Mouse (Mus musculus) CH12.LX (cell line): ENCODE results near the gene Diexf. TPM values are rescaled to one million over a fixed set of nuclear protein-coding genes. Genes with fewer than 3 reads are reported as not detected.

Experiments used
- DNase-seq: peaks from one replicate; pipeline ENCODE4 v3.0.0-alpha.2; 2013; ENCODE audit errors: extremely low read depth
- H3K27ac ChIP-seq: 2 replicates; pipeline ENCODE4 v1.5.1; 2012; ENCODE audit warnings: low read depth, mild to moderate bottlenecking, control low read depth, moderate library complexity; ENCODE audit not compliant: insufficient read depth
- H3K27me3 ChIP-seq: replicated peaks from 2 replicates; pipeline ENCODE3; 2012; ENCODE audit warnings: inconsistent platforms
- H3K36me3 ChIP-seq, 2 experiments: replicated peaks in 1 of 2; 2 replicates each; pipeline versions ENCODE3 to v1.6.1; 2012; ENCODE audit warnings: inconsistent platforms in 1 of 2, low read length in 1 of 2, mild to moderate bottlenecking in 1 of 2, mixed read lengths in 1 of 2, moderate library complexity in 1 of 2; ENCODE audit not compliant: control insufficient read depth in 1 of 2, insufficient read depth in 1 of 2
- H3K4me1 ChIP-seq, 2 experiments: 2 replicates each; pipeline ENCODE4 v1.6.1; 2012; ENCODE audit warnings: inconsistent platforms in 1 of 2, moderate library complexity in 1 of 2; ENCODE audit not compliant: insufficient read depth in 2 of 2, control insufficient read depth in 1 of 2
- H3K4me2 ChIP-seq: 2 replicates; pipeline ENCODE4 v1.6.1; 2012; ENCODE audit warnings: low read depth, mild to moderate bottlenecking, control low read depth; ENCODE audit not compliant: poor library complexity, insufficient read depth, severe bottlenecking
- H3K4me3 ChIP-seq, 3 experiments: fragments of 150-350 bp in 1 of 3; sonication (generic) in 1 of 3; replicated peaks in 1 of 3; 2 replicates each; pipeline versions ENCODE3 to v1.5.1; 2011 to 2012; ENCODE audit warnings: low read depth in 2 of 3, low read length in 2 of 3, mild to moderate bottlenecking in 2 of 3, moderate library complexity in 2 of 3, control low read depth in 1 of 3, improper control_type of control experiment in 1 of 3, inconsistent platforms in 1 of 3, mixed read lengths in 1 of 3; ENCODE audit not compliant: poor library complexity in 1 of 3
- H3K79me2 ChIP-seq: replicated peaks from 2 replicates; pipeline ENCODE4 v1.6.1; 2012; ENCODE audit warnings: mild to moderate bottlenecking, moderate library complexity; ENCODE audit not compliant: control insufficient read depth, poor library complexity, insufficient read depth, severe bottlenecking; ENCODE audit errors: extremely low read depth
- H3K9ac ChIP-seq: 2 replicates; pipeline ENCODE4 v1.6.1; 2012; ENCODE audit warnings: low read depth, mild to moderate bottlenecking, control low read depth, moderate library complexity; ENCODE audit not compliant: insufficient read depth
- H3K9me3 ChIP-seq: replicated peaks from 2 replicates; pipeline ENCODE3; 2012; ENCODE audit warnings: low read length, inconsistent platforms, mixed read lengths
- BHLHE40 ChIP-seq: IDR thresholded peaks from 2 replicates; pipeline ENCODE4 v1.6.1; 2011; ENCODE audit warnings: mild to moderate bottlenecking, low read depth, low read length, improper control_type of control experiment
- CHD1 ChIP-seq: IDR thresholded peaks from 2 replicates; pipeline ENCODE4 v1.6.1; 2012; ENCODE audit warnings: low read depth, low read length, improper control_type of control experiment, inconsistent platforms
- CHD2 ChIP-seq: IDR thresholded peaks from 2 replicates; pipeline ENCODE4 v1.6.1; 2011; ENCODE audit warnings: low read length, improper control_type of control experiment
- CTCF ChIP-seq, 2 experiments: IDR thresholded peaks in 1 of 2; conservative IDR thresholded peaks in 1 of 2; 2 replicates each; pipeline ENCODE4 v1.5.1; 2011 to 2012; ENCODE audit warnings: low read depth in 2 of 2, low read length in 2 of 2, improper control_type of control experiment in 1 of 2, inconsistent platforms in 1 of 2, mild to moderate bottlenecking in 1 of 2, moderate library complexity in 1 of 2
- E2F4 ChIP-seq: IDR thresholded peaks from 2 replicates; pipeline ENCODE4 v1.6.1; 2011; ENCODE audit warnings: low read depth, low read length, improper control_type of control experiment; ENCODE audit not compliant: insufficient replicate concordance
- ELF1 ChIP-seq: IDR thresholded peaks from 2 replicates; pipeline ENCODE4 v1.6.1; 2014; ENCODE audit warnings: low read depth, mild to moderate bottlenecking, inconsistent platforms, low read length, improper control_type of control experiment
- EP300 ChIP-seq: IDR thresholded peaks from 2 replicates; pipeline ENCODE4 v1.6.1; 2011; ENCODE audit warnings: low read length, improper control_type of control experiment
- ETS1 ChIP-seq: conservative IDR thresholded peaks from 2 replicates; pipeline ENCODE4 v1.6.1; 2012; ENCODE audit warnings: low read depth, mild to moderate bottlenecking, inconsistent platforms, low read length, improper control_type of control experiment, moderate library complexity
- GABPA ChIP-seq: IDR thresholded peaks from 2 replicates; pipeline ENCODE4 v1.6.1; 2012; ENCODE audit warnings: low read depth, low read length, improper control_type of control experiment, inconsistent platforms; ENCODE audit not compliant: insufficient replicate concordance
- HCFC1 ChIP-seq: IDR thresholded peaks from 2 replicates; pipeline ENCODE4 v1.6.1; 2012; ENCODE audit warnings: low read depth, mild to moderate bottlenecking, inconsistent platforms, low read length, improper control_type of control experiment
- IRF4 ChIP-seq: IDR thresholded peaks from 2 replicates; pipeline ENCODE4 v1.6.1; 2014; ENCODE audit warnings: low read depth, mild to moderate bottlenecking, inconsistent platforms, low read length, improper control_type of control experiment
- JUN ChIP-seq: IDR thresholded peaks from 2 replicates; pipeline ENCODE4 v1.6.1; 2011; ENCODE audit warnings: low read depth, mild to moderate bottlenecking, low read length, improper control_type of control experiment, moderate library complexity; ENCODE audit not compliant: insufficient read depth
- JUND ChIP-seq: conservative IDR thresholded peaks from 2 replicates; pipeline ENCODE4 v1.6.1; 2011; ENCODE audit warnings: low read depth, low read length, improper control_type of control experiment
- KAT2A ChIP-seq: IDR thresholded peaks from 2 replicates; pipeline ENCODE4 v1.6.1; 2012; ENCODE audit warnings: low read length, improper control_type of control experiment, inconsistent platforms; ENCODE audit not compliant: insufficient replicate concordance
- MAFK ChIP-seq: IDR thresholded peaks from 2 replicates; pipeline ENCODE4 v1.6.1; 2011; ENCODE audit warnings: low read length, improper control_type of control experiment; ENCODE audit not compliant: insufficient replicate concordance
- MAX ChIP-seq: IDR thresholded peaks from 2 replicates; pipeline ENCODE4 v1.6.1; 2011; ENCODE audit warnings: low read length, improper control_type of control experiment
- MAZ ChIP-seq: IDR thresholded peaks from 2 replicates; pipeline ENCODE4 v1.6.1; 2012; ENCODE audit warnings: low read depth, mild to moderate bottlenecking, inconsistent platforms, low read length, improper control_type of control experiment, moderate library complexity
- MEF2A ChIP-seq: IDR thresholded peaks from 2 replicates; pipeline ENCODE4 v1.6.1; 2014; ENCODE audit warnings: low read depth, mild to moderate bottlenecking, inconsistent platforms, low read length, improper control_type of control experiment, borderline replicate concordance
- MXI1 ChIP-seq: IDR thresholded peaks from 2 replicates; pipeline ENCODE4 v1.6.1; 2011; ENCODE audit warnings: mild to moderate bottlenecking, low read depth, low read length, improper control_type of control experiment
- MYC ChIP-seq: IDR thresholded peaks from 2 replicates; pipeline ENCODE4 v1.6.1; 2011; ENCODE audit warnings: low read depth, mild to moderate bottlenecking, improper control_type of control experiment, low read length
- NELFE ChIP-seq: IDR thresholded peaks from 2 replicates; pipeline ENCODE4 v1.6.1; 2011; ENCODE audit warnings: low read depth, low read length, improper control_type of control experiment
- NRF1 ChIP-seq: IDR thresholded peaks from 2 replicates; pipeline ENCODE4 v1.6.1; 2014; ENCODE audit warnings: low read depth, mild to moderate bottlenecking, inconsistent platforms, low read length, improper control_type of control experiment, moderate library complexity
- PAX5 ChIP-seq: IDR thresholded peaks from 2 replicates; pipeline ENCODE4 v1.6.1; 2012; ENCODE audit warnings: low read length, inconsistent platforms, mixed read lengths
- POLR2A ChIP-seq: IDR thresholded peaks from 2 replicates; pipeline ENCODE4 v1.6.1; 2011; ENCODE audit warnings: low read depth, mild to moderate bottlenecking, improper control_type of control experiment, low read length
- POLR2AphosphoS2 ChIP-seq: IDR thresholded peaks from 2 replicates; pipeline ENCODE4 v1.6.1; 2011; ENCODE audit warnings: low read depth, low read length, improper control_type of control experiment
- RAD21 ChIP-seq: IDR thresholded peaks from 2 replicates; pipeline ENCODE4 v1.6.1; 2011; ENCODE audit warnings: low read depth, mild to moderate bottlenecking, low read length, improper control_type of control experiment, moderate library complexity
- RCOR1 ChIP-seq: conservative IDR thresholded peaks from 2 replicates; pipeline ENCODE4 v1.6.1; 2012; ENCODE audit warnings: low read depth, mild to moderate bottlenecking, inconsistent platforms, low read length, improper control_type of control experiment
- SIN3A ChIP-seq: IDR thresholded peaks from 2 replicates; pipeline ENCODE4 v1.6.1; 2012; ENCODE audit warnings: low read length, improper control_type of control experiment, inconsistent platforms
- SMC3 ChIP-seq: IDR thresholded peaks from 2 replicates; pipeline ENCODE4 v1.6.1; 2011; ENCODE audit warnings: low read depth, low read length, improper control_type of control experiment
- TBP ChIP-seq: conservative IDR thresholded peaks from 2 replicates; pipeline ENCODE4 v1.6.1; 2011; ENCODE audit warnings: low read depth, low read length, improper control_type of control experiment
- TCF12 ChIP-seq: IDR thresholded peaks from 2 replicates; pipeline ENCODE4 v1.6.1; 2014; ENCODE audit warnings: low read depth, mild to moderate bottlenecking, inconsistent platforms, low read length, improper control_type of control experiment
- UBTF ChIP-seq: IDR thresholded peaks from 2 replicates; pipeline ENCODE4 v1.6.1; 2012; ENCODE audit warnings: low read depth, mild to moderate bottlenecking, inconsistent platforms, low read length, improper control_type of control experiment, moderate library complexity
- USF1 ChIP-seq: IDR thresholded peaks from 2 replicates; pipeline ENCODE4 v1.6.1; 2014; ENCODE audit warnings: low read depth, mild to moderate bottlenecking, inconsistent platforms, low read length, improper control_type of control experiment
- USF2 ChIP-seq: conservative IDR thresholded peaks from 2 replicates; pipeline ENCODE4 v1.6.1; 2011; ENCODE audit warnings: low read depth, low read length, improper control_type of control experiment
- ZC3H11A ChIP-seq: IDR thresholded peaks from 2 replicates; pipeline ENCODE4 v1.6.1; 2012; ENCODE audit warnings: low read depth, mild to moderate bottlenecking, inconsistent platforms, low read length, improper control_type of control experiment
- ZKSCAN1 ChIP-seq: IDR thresholded peaks from 2 replicates; pipeline ENCODE4 v1.6.1; 2012; ENCODE audit warnings: low read depth, inconsistent platforms, low read length, improper control_type of control experiment, borderline replicate concordance
- ZMIZ1 ChIP-seq: IDR thresholded peaks from 2 replicates; pipeline ENCODE4 v1.6.1; 2012; ENCODE audit warnings: low read depth, mild to moderate bottlenecking, inconsistent platforms, low read length, improper control_type of control experiment
- ZNF384 ChIP-seq: IDR thresholded peaks from 2 replicates; pipeline ENCODE4 v1.6.1; 2012; ENCODE audit warnings: low read depth, low read length, improper control_type of control experiment, inconsistent platforms
- dilution Hi-C: fragments of 300-500 bp; cut with MboI; formaldehyde crosslinking; loops from 2 replicates; pipeline ENCODE4 v1.14.3; 2020; ENCODE audit warnings: low sequenced_read_pairs; ENCODE audit not compliant: extremely low pct_unique_long_range_greater_than_20kb, extremely low pct_ligation_motif_present
- in situ Hi-C: fragments of 300-500 bp; cut with MboI; formaldehyde crosslinking; loops from 3 replicates; pipeline ENCODE4 v1.14.3; 2019; ENCODE audit warnings: low sequenced_read_pairs, low pct_ligation_motif_present, low pct_unique_long_range_greater_than_20kb, mixed read lengths
- polyA plus RNA-seq: library from polyadenylated mRNA; unstranded; fragments of >175 nt; gene quantifications from 2 replicates; pipeline ENCODE4 v1.2.1, GENCODE M21; 2012; ENCODE audit warnings: low read depth; ENCODE audit not compliant: insufficient read length
- total RNA-seq, 2 experiments: library from RNA; depleted of rRNA; stranded (reverse); fragments of 300-350 nt in 1 of 2; fragments of >200 nt in 1 of 2; gene quantifications; 2 replicates each; pipeline ENCODE4 v1.2.3; 2012 to 2014

Gene Diexf
- total and polyA plus RNA-seq, 3 experiments, result 11.4 to 39.7 (median 17.8) TPM

- no peaks in the 10 kb centered on the region for H3K27me3 ChIP-seq
- TF ChIP-seq BHLHE40 (peak; percentile 71), SIN3A (0 out of 2 replicates have a peak, but pooled peaks have one; percentile 15), KAT2A (no peak), USF2 (no peak), MXI1 (no peak), RCOR1 (peak; percentile 60; the same call in 1 of the 2 replicates), IRF4 (peak; percentile 98), MEF2A (peak; percentile 85; the same call in 1 of the 2 replicates), TBP (no peak), RAD21 (no peak), USF1 (no peak), MYC (no peak), SMC3 (no peak), ZC3H11A (no peak), POLR2A (no peak; the same call in 1 of the 2 replicates), POLR2AphosphoS2 (no peak), JUND (no peak), PAX5 (no peak), ETS1 (no peak; the same call in 1 of the 2 replicates), NELFE (no peak), HCFC1 (peak; percentile 35; the same call in 1 of the 2 replicates), CHD2 (peak; percentile 60), CHD1 (peak; percentile 99), GABPA (no peak), MAX (no peak), EP300 (peak; percentile 87), TCF12 (peak; percentile 94), UBTF (no peak), ZNF384 (no peak), NRF1 (peak; percentile 11; the same call in 1 of the 2 replicates), MAZ (no peak), ZMIZ1 (no peak), JUN (peak; percentile 81), ZKSCAN1 (no peak), CTCF (conservative IDR thresholded peaks at IDR 0.05 in 1 of 2, IDR thresholded peaks at IDR 0.05 in 1 of 2; ENCODE audit: low read depth in 2 of 2, low read length in 2 of 2) (no peak), E2F4 (0 out of 2 replicates have a peak, but pooled peaks have one; percentile 37), ELF1 (peak; percentile 44; the same call in 1 of the 2 replicates), MAFK (no peak)
- peak overlapping the region; percentile 10 for H3K4me2 ChIP-seq
- peak overlapping the region; percentile 10; the same call in 1 of the 2 replicates for H3K9ac ChIP-seq
- H3K36me3 ChIP-seq, result no peaks in the 10 kb centered on the region
- dilution Hi-C loops (no loop called here), in situ Hi-C loops (no loop called here)
- no peak for DNase-seq
- H3K4me3 ChIP-seq, result no peak overlapping the region
- no peaks in the 10 kb centered on the region for H3K79me2 ChIP-seq
- peaks cover 33 to 42% of the 10 kb centered on the region in 2 experiments for H3K4me1 ChIP-seq
- H3K27ac ChIP-seq, result peak overlapping the region; percentile 89; the same call in 1 of the 2 replicates
- H3K9me3 ChIP-seq, result no peaks in the 10 kb centered on the region
Observed at GRCm38 (mm10) chr1:193141118-193141517, 11.0 kb upstream of the Diexf start.
